Comparison of ENCODE assay signal across 10 mouse cellular contexts in the genomic region with DNA sequence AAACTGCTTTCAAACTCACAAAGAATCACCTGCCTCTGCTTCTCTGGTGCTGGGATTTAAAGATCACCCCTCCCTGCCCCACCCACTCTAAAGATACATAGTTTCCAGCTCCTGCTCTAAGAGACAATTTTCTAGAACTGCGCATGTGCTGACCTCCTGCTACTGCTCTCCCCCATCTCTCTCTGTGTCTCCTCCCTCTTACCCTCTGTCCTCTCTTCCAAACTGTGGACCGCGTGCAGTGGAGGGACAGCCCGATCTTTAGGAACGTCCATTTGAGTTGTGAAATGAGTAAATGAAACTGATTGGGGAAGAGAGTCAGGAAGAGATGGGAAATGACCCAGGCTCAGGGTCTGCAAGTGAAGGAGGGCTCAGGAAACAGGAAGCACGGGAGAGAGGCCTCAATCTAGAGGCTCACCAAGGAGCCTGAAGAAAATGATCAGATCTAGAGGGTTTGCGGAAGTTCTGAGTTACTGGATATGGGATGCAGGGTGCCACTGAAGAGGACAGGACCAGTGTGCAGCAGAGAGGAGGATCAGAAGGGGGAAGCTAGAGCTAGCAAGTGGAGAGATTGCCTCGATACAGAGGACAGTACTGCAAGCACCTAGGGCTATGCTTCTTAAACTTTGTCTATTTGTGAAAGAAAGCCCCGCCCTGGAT. TPM values are rescaled to one million over a fixed set of nuclear protein-coding genes. Genes with fewer than 3 reads are reported as not detected.
DNase-seq lines count a peak whose midpoint lies in the region; ATAC-seq and TF ChIP-seq lines count a peak whose summit lies in the region.
"Had no signal": no experiment of that assay in that cellular context is flagged by ENCODE, and none has a peak within 500 bp of the region (broad histone marks: within the 10 kb centered on the region; RNA-seq: fewer than 3 reads in every experiment).

No protein-coding gene starts in this region.

- peaks cover 39% of the 10 kb centered on the region for H3K4me1 ChIP-seq in hindbrain, embryonic 10.5 days (replicated peaks)
- H3K4me1 ChIP-seq in hindbrain, postnatal 0 days (ENCODE audit: insufficient read depth, low read length): peaks cover 11% of the 10 kb centered on the region
- peaks cover 16% of the 10 kb centered on the region for H3K4me1 ChIP-seq in ES-Bruce4 (ENCODE audit: control insufficient read depth, insufficient read depth, low read length)
- H3K4me1 ChIP-seq in hindbrain, embryonic 14.5 days (replicated peaks; ENCODE audit: control insufficient read depth, insufficient read depth, low read length): peaks cover 13% of the 10 kb centered on the region
- peaks cover 75% of the 10 kb centered on the region for H3K4me1 ChIP-seq in megakaryocyte, embryonic 14.5 days

- no peak overlapping the region for H3K27ac ChIP-seq in hindbrain, embryonic 10.5 days
- no peak overlapping the region for H3K27ac ChIP-seq in hindbrain, postnatal 0 days
- no peak overlapping the region for H3K27ac ChIP-seq in ES-Bruce4 (ENCODE audit: insufficient read depth, low read length)
- no peak overlapping the region for H3K27ac ChIP-seq in hindbrain, embryonic 14.5 days

- TF ChIP-seq CTCF in hindbrain, postnatal 0 days (IDR thresholded peaks at IDR 0.05; ENCODE audit: low read depth): no peak
- TF ChIP-seq CTCF in ES-Bruce4 (IDR thresholded peaks at IDR 0.05; ENCODE audit: low read depth, low read length): no peak

- no peaks in the 10 kb centered on the region for H3K9me3 ChIP-seq in hindbrain, embryonic 10.5 days
- no peaks in the 10 kb centered on the region for H3K9me3 ChIP-seq in hindbrain, postnatal 0 days (ENCODE audit: low read length)
- H3K9me3 ChIP-seq in ES-Bruce4 (replicated peaks; ENCODE audit: control insufficient read depth, insufficient read depth, low read length, poor library complexity, severe bottlenecking): no peaks in the 10 kb centered on the region
- no peaks in the 10 kb centered on the region for H3K9me3 ChIP-seq in hindbrain, embryonic 14.5 days (ENCODE audit: control insufficient read depth, low read length)
- no peaks in the 10 kb centered on the region for H3K9me3 ChIP-seq in megakaryocyte, embryonic 14.5 days

- ATAC-seq in hindbrain, postnatal 0 days: no peak
- no peak for ATAC-seq in hindbrain, embryonic 14.5 days (ENCODE audit: low FRiP score)

- TF ChIP-seq POLR2A in ES-Bruce4 (IDR thresholded peaks at IDR 0.05; ENCODE audit: insufficient read depth, low read length): no peak

- no peak overlapping the region; the same call in 1 of the 2 replicates for H3K4me2 ChIP-seq in hindbrain, postnatal 0 days (ENCODE audit: low read depth, low read length)
- H3K4me2 ChIP-seq in hindbrain, embryonic 14.5 days (replicated peaks): peak overlapping the region; percentile 91

- no peak for TF ChIP-seq EP300 in ES-Bruce4 (IDR thresholded peaks at IDR 0.05; ENCODE audit: insufficient read depth, low read depth, low read length)

- no peak for DNase-seq in hindbrain, embryonic 10.5 days (ENCODE audit: low spot score)
- DNase-seq in hindbrain, postnatal 0 days (ENCODE audit: low spot score): no peak
- no peak for DNase-seq in hindbrain, embryonic 14.5 days (ENCODE audit: low spot score)
- DNase-seq in cerebellum, adult 11-12 months: no peak
- no peak for DNase-seq in frontal cortex, postnatal 25 days (ENCODE audit: low spot score in 2 of 2)
- no peak for DNase-seq in kidney, postnatal 10 days
- DNase-seq: gastrocnemius, postnatal 10 days had no signal

- peak overlapping the region; percentile 16; the same call in 1 of the 2 replicates for H3K4me3 ChIP-seq in hindbrain, embryonic 10.5 days
- no peak overlapping the region for H3K4me3 ChIP-seq in hindbrain, postnatal 0 days (ENCODE audit: low read length)
- peak overlapping the region; percentile 29; the same call in 1 of the 2 replicates for H3K4me3 ChIP-seq in ES-Bruce4 (ENCODE audit: low read depth, low read length)
- H3K4me3 ChIP-seq in hindbrain, embryonic 14.5 days (replicated peaks; ENCODE audit: low read length): no peak overlapping the region
- peak overlapping the region; percentile 83 for H3K4me3 ChIP-seq in megakaryocyte, embryonic 14.5 days (replicated peaks)

- peaks cover 43% of the 10 kb centered on the region for H3K27me3 ChIP-seq in hindbrain, embryonic 10.5 days (ENCODE audit: insufficient read depth, poor library complexity, severe bottlenecking)
- no peaks in the 10 kb centered on the region for H3K27me3 ChIP-seq in hindbrain, postnatal 0 days (ENCODE audit: insufficient read depth, low read length)
- H3K27me3 ChIP-seq in ES-Bruce4 (ENCODE audit: control insufficient read depth, insufficient read depth, low read length, poor library complexity, severe bottlenecking): no peaks in the 10 kb centered on the region
- no peaks in the 10 kb centered on the region for H3K27me3 ChIP-seq in hindbrain, embryonic 14.5 days (ENCODE audit: control insufficient read depth, insufficient read depth, low read length)
- H3K27me3 ChIP-seq in megakaryocyte, embryonic 14.5 days (replicated peaks): peaks cover 8% of the 10 kb centered on the region

- no peak overlapping the region for H3K9ac ChIP-seq in hindbrain, postnatal 0 days (replicated peaks; ENCODE audit: low read length)
- H3K9ac ChIP-seq in ES-Bruce4 (ENCODE audit: low read depth, poor library complexity, severe bottlenecking): no peak overlapping the region; the same call in 1 of the 2 replicates
- no peak overlapping the region for H3K9ac ChIP-seq in hindbrain, embryonic 14.5 days

- no peaks in the 10 kb centered on the region for H3K36me3 ChIP-seq in hindbrain, embryonic 10.5 days
- no peaks in the 10 kb centered on the region for H3K36me3 ChIP-seq in hindbrain, postnatal 0 days (ENCODE audit: insufficient read depth, low read length)
- no peaks in the 10 kb centered on the region for H3K36me3 ChIP-seq in ES-Bruce4 (ENCODE audit: control insufficient read depth, insufficient read depth, low read length, poor library complexity, severe bottlenecking)
- H3K36me3 ChIP-seq in hindbrain, embryonic 14.5 days (replicated peaks; ENCODE audit: control insufficient read depth, insufficient read depth): no peaks in the 10 kb centered on the region
- H3K36me3 ChIP-seq in megakaryocyte, embryonic 14.5 days (replicated peaks; ENCODE audit: low read length): peaks cover 13% of the 10 kb centered on the region

- WGBS in hindbrain, embryonic 10.5 days: 70% methylated on average over 9 of the region's 9 CpGs
- 68% methylated on average over 9 of the region's 9 CpGs for WGBS in hindbrain, postnatal 0 days
- 72% methylated on average over 9 of the region's 9 CpGs for WGBS in hindbrain, embryonic 14.5 days

RNA-seq across cellular contexts. Expression of a gene that starts 2.5 kb away (rescaled TPM):
- polyA plus RNA-seq in hindbrain, embryonic 10.5 days (2016; fragmentation: Nextera tagmentation; extraction: Ambion mirVana): 70.2 and 84.9 TPM in 2 replicates
- 24.9 and 27.8 TPM in 2 replicates for total RNA-seq in hindbrain, postnatal 0 days (2014; rRNA removed)
- polyA plus RNA-seq in hindbrain, postnatal 0 days (2015; fragmentation: Nextera tagmentation; extraction: Ambion mirVana): 21.0 and 23.4 TPM in 2 replicates
- polyA plus RNA-seq in ES-Bruce4 (2011; ENCODE audit: insufficient read depth, insufficient read length, low read depth, missing spikeins): 155 and 156 TPM in 2 replicates
- polyA plus RNA-seq in hindbrain, embryonic 14.5 days (2014; fragmentation: Nextera tagmentation; extraction: Ambion mirVana): 41.4 and 43.3 TPM in 2 replicates
- 6.5 and 32.0 TPM in 2 replicates for polyA plus RNA-seq in megakaryocyte, embryonic 14.5 days (2012; ENCODE audit: insufficient read depth, low replicate concordance)

RNA-seq across cellular contexts. Expression of a gene that starts 23.6 kb away (rescaled TPM):
- not detected in 2 replicates for polyA plus RNA-seq in hindbrain, embryonic 10.5 days (2016; fragmentation: Nextera tagmentation; extraction: Ambion mirVana)
- 0.29 TPM in 1 of 2 replicates, not detected in the other for total RNA-seq in hindbrain, postnatal 0 days (2014; rRNA removed)
- polyA plus RNA-seq in hindbrain, postnatal 0 days (2015; fragmentation: Nextera tagmentation; extraction: Ambion mirVana): not detected in 2 replicates
- polyA plus RNA-seq in ES-Bruce4 (2011; ENCODE audit: insufficient read depth, insufficient read length, low read depth, missing spikeins): not detected in 2 replicates
- 0.09 TPM in 1 of 2 replicates, not detected in the other for polyA plus RNA-seq in hindbrain, embryonic 14.5 days (2014; fragmentation: Nextera tagmentation; extraction: Ambion mirVana)
- not detected in 2 replicates for polyA plus RNA-seq in megakaryocyte, embryonic 14.5 days (2012; ENCODE audit: insufficient read depth, low replicate concordance)
- polyA plus RNA-seq: midbrain, embryonic 11.5 days had no signal

RNA-seq across cellular contexts. Expression of a gene that starts 44.6 kb away (rescaled TPM):
- polyA plus RNA-seq in hindbrain, embryonic 10.5 days (2016; fragmentation: Nextera tagmentation; extraction: Ambion mirVana): 220 and 239 TPM in 2 replicates
- total RNA-seq in hindbrain, postnatal 0 days (2014; rRNA removed): 366 and 404 TPM in 2 replicates
- 379 and 380 TPM in 2 replicates for polyA plus RNA-seq in hindbrain, postnatal 0 days (2015; fragmentation: Nextera tagmentation; extraction: Ambion mirVana)
- 265 and 277 TPM in 2 replicates for polyA plus RNA-seq in ES-Bruce4 (2011; ENCODE audit: insufficient read depth, insufficient read length, low read depth, missing spikeins)
- 348 and 365 TPM in 2 replicates for polyA plus RNA-seq in hindbrain, embryonic 14.5 days (2014; fragmentation: Nextera tagmentation; extraction: Ambion mirVana)
- polyA plus RNA-seq in megakaryocyte, embryonic 14.5 days (2012; ENCODE audit: insufficient read depth, low replicate concordance): 132 and 432 TPM in 2 replicates

Comparison
In these comparisons a context has a peak if more than half of its experiments do, and no peak if none do; other contexts are left out.
1. H3K4me3 ChIP-seq: peak in hindbrain, embryonic 10.5 days (single experiment), ES-Bruce4 (single experiment) and megakaryocyte, embryonic 14.5 days (single experiment); none in hindbrain, postnatal 0 days (single experiment) and hindbrain, embryonic 14.5 days (single experiment).